Mouse (Mus musculus) adrenal gland, adult 18-20 months (tissue): Measurements from ENCODE around the gene Sh3tc1. TPM values are rescaled to one million over a fixed set of nuclear protein-coding genes. Genes with fewer than 3 reads are reported as not detected.

Experiments used
- DNase-seq, 2 experiments: peaks; one replicate each; pipeline ENCODE4 v3.0.0; 2021 to 2022; ENCODE audit warnings: low spot score in 2 of 2
- total RNA-seq, 2 experiments: library from RNA; stranded (reverse); gene quantifications; 1 replicate in 1 of 2; 2 replicates in 1 of 2; pipeline ENCODE4 v1.2.3; 2021

Sh3tc1 gene
- total RNA-seq, 2 experiments from 2014 or later = 25.5 to 26.1 TPM

DNA sequence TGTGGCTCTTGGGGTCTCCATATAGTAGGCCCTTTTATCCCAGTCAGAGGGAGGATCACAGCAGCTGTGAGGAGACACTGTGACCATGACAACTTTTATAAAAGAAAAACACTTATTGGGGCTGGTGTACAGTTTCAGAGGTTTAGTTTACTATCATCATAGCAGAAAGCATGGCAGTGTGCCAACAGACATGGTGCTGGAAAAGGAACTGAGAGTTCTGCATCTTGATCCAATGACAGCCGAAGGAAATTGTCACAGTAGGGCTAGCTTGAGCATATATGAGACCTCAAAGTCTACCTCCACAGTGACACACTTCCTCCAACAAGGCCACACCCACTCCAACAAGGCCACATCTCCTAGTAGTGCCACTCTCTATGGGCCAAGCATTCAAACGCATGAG is 50.9 kb downstream of the Sh3tc1 start:
- no peak for DNase-seq

DNA sequence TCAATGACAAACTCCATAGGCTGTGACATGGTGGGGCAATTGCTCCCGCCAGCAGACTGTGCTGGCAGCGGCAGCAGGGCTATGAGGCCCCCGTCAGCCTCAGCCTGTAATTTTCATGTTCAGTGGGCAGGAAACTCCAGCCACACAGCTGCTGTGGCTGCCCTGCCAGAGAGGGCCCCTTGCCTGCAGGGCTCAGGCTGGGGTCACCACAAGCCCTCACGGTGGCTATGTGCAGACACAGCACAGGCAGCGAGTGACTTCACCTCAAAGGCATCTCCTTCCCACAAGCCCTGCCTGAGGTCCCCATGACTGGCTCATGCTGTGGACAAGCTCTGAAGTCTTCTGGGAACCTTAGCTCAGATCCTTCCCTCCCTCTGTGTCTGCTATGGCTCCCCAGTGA is 52.7 kb downstream of the Sh3tc1 start:
- DNase-seq = no peak

DNA sequence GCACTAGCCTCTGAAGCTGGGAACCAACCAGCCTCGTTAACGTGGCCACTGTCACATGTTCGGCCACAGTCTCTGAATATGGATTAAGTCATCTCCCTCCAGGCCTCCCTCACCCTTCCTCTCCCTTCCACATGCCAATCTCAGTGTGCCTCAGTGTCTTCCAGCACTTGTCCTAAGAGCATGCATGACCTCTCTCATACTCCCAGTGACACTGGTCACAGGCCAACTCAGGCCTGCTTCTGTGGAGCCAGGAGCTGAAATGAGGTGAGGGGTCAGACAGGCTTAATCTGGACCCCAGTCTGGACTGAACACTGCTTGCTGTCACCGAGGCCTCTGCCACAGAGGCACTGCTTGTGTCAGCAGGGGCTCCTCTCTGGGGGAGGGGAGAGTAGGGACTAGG is 53.5 kb downstream of the Sh3tc1 start:
- no peak for DNase-seq

DNA sequence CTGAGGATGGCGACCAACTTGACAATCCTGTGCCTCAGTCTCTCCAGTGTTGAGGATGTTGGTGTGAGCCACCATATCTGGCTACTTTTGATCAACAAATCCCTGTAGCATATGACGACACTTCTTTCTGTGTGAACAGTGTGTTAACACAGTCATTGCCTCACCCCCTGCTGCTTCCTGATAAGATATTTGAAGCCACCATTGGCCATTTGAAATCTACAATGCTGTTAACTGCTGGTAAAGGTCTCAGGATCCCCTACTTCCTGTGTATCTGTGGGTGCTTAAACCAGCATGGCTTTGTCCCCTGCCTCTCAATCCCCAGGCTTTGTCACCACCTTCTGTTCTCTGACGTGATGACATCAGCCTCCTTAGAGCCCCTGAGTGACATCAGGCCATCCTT is 54.7 kb downstream of the Sh3tc1 start:
- no peak for DNase-seq

DNA sequence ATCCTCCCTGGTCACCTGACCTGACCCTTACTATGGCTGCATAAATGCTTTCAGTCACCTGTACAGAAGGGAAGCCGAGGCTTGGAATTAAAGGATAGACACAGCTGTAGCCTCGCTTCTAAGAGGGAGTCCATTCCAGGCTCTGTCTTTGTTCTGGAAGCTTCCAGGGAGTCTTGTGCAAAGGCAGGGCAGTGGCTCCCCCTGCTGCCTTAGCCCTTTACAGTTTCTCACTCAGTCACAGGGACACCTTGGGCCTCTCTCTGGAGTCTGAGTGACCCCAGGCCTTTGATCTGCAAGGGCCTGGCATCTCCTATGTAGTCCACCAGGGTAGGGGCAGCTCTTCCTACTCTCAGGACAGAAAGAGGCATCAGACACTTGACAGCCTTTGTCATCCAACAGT is 58.8 kb downstream of the Sh3tc1 start:
- DNase-seq = no peak

- peak in 1 of 2 experiments; percentile 70 for DNase-seq
Measured at GRCm38 (mm10) chr5:35679256-35680155, 60.3 kb downstream of the Sh3tc1 start, which contains the start of gene Htra3. Gene Htra3 (minus strand): TSS chr5:35679782.

DNA sequence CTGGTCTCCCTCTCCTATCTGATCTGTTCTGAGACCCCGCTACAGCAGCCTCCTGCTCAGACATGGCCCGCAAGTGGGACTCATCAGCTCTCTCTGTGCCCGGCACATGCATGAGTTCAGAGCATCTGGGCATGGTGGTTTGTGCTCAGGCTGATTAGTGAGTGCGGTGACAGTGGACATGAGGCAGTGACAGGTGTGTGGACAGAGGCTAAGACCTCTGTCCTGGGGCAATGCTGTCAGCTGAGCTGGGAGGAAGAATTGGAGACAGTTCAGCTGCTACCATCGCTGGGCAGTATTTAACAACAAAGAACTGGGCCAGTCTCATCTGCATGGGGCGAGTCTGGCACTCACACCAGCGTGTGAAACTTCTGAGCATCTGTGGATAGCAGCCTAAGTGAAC is 62.8 kb downstream of the Sh3tc1 start:
- DNase-seq = no peak

- peak; percentile 60 to 63 for DNase-seq
Measured at GRCm38 (mm10) chr5:35674081-35674555, 65.7 kb downstream of the Sh3tc1 start.

GRCm38 (mm10) chr5:35673086-35673485 is 66.7 kb downstream of the Sh3tc1 start:
- peak; percentile 71 to 80 for DNase-seq

- no peak for DNase-seq
Measured at GRCm38 (mm10) chr5:35672581-35672980, 67.2 kb downstream of the Sh3tc1 start.

- DNase-seq = no peak
Measured at GRCm38 (mm10) chr5:35671474-35671891, 68.3 kb downstream of the Sh3tc1 start.

DNA sequence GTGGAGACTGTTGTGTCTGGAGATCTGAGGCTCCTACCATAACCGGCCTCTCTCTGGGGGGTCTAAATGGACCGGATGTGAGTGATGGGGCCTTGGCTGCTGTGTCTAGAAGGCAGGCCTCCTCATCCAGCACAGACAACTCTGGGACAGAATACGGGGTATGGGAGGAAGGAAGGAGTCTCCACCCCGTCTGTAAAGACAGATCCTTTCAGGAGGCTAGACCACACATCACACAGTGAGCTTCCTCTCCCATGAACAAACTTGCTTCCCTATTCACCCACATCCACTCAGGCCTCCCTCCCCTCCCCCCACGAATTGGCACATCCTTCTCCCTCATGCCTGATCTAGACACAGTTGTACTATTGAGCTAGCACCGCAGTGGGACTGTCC is 69.4 kb downstream of the Sh3tc1 start:
- no peak for DNase-seq

GRCm38 (mm10) chr5:35669747-35670411 is 69.9 kb downstream of the Sh3tc1 start:
- DNase-seq = no peak

GRCm38 (mm10) chr5:35666152-35666551 is 73.6 kb downstream of the Sh3tc1 start:
- no peak for DNase-seq

GRCm38 (mm10) chr5:35662021-35662545 is 77.7 kb downstream of the Sh3tc1 start:
- no peak for DNase-seq

GRCm38 (mm10) chr5:35661210-35661609 is 78.6 kb downstream of the Sh3tc1 start:
- no peak for DNase-seq

GRCm38 (mm10) chr5:35659503-35659902 is 80.3 kb downstream of the Sh3tc1 start:
- no peak for DNase-seq

DNA sequence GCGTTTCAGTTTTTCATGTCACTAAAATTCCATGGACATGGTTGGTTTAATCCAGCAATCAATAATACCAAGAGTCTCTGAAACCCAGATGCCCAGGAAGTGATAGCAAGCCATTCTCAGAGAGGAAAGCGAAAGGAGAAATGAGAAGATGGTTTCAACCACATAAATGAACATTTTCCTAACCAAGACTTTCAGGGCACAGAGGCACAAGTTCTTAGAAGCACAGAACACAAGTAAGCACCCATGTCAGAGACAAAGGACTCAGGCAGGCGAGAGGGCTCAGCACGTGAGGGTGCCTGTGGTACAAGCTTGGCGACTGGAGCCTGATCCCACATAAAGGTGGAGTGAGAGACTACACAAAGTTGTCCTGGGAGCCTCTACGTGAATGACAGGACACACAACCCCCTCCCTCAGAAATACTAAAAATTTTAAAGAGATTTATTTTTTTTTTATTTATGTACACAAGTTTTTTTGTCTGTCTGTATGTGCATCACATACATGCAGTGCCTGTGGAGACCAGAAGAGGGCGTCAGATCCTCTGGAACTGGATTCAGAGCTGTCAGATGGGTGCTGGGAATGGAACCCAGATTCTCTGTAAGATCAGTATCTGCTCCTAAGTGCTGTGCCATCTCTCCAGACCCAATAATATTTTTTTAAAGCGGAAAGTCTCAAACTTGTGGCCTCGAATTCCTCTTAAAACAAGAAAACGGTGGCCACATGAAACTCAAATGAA is 83.9 kb downstream of the Sh3tc1 start:
- DNase-seq = no peak

DNA sequence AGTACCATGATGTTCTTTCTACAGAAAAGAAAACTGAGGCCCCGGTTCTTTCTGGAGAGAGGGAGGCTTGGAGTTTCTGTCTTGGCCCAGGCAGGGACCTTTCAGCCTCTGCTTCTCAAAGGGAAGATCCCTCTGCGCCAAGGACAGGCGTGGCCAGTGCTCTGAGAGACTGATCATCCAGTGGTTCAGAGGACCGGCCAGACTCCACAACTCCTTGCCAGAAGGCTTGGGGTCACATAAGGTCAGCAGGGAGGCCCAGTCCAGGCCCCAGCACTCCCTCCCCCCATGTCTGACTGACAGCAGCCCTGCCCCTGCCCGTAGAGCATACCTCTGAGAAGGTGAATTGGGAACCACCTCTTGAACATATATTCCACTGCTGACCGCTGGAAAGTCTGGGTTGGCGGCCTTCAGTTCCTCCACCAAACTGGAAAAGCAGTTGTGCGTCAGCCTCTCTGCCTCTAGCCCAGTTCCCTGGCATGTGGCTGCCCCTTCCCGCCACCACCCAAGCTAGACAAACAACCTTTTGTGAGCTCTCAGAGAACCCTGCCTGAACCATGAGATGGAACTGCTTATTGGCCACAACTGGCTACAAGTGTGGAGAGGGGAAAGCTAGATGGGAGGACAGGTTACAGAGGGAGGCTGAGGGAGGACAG is 85.9 kb downstream of the Sh3tc1 start:
- DNase-seq = no peak

GRCm38 (mm10) chr5:35652872-35653271 is 86.9 kb downstream of the Sh3tc1 start:
- no peak for DNase-seq

GRCm38 (mm10) chr5:35652319-35652718 is 87.5 kb downstream of the Sh3tc1 start:
- no peak for DNase-seq
